Mouse (Mus musculus) liver, adult 2 months (tissue): Measurements from ENCODE around the gene Rfc5.
"Not testable (repeated sequence)": the region's sequence is repeated elsewhere in the genome, so short reads cannot be mapped to it uniquely, and the experiment has no call there.

Experiments
- CTCF ChIP-seq: fragments of 200-500 bp; IDR thresholded peaks from 2 replicates; pipeline ENCODE4 v1.5.1; 2011; ENCODE audit warnings: low read depth, low read length, control low read depth
- POLR2A ChIP-seq: fragments of 200-500 bp; IDR thresholded peaks from 2 replicates; pipeline ENCODE4 v1.6.1; 2011; ENCODE audit warnings: low read length, control low read depth; ENCODE audit not compliant: insufficient read depth; ENCODE audit errors: extremely low read depth

GRCm38 (mm10) chr5:117344496-117344895, 44.4 kb downstream of the Rfc5 start:
- TF ChIP-seq CTCF, POLR2A: not testable (repeated sequence)
